Mouse (Mus musculus): Measurements from ENCODE around the gene Slfn1. TPM values are rescaled to one million over a fixed set of nuclear protein-coding genes. Genes with fewer than 3 reads are reported as not detected.
"Not testable (repeated sequence)": the region's sequence is repeated elsewhere in the genome, so short reads cannot be mapped to it uniquely, and the experiment has no call there.

Gene Slfn1
- polyA plus RNA-seq, 1 experiment from 2014 or later: 1.3 TPM

- Histone ChIP-seq H3K9me3 (no peaks in the 10 kb centered on the region), H3K9ac (no peak overlapping the region), H3K4me2 (no peak overlapping the region), H3K36me3 (no peaks in the 10 kb centered on the region), H3K27me3 (no peaks in the 10 kb centered on the region), H3K4me3 (no peak overlapping the region), H3K27ac (no peak overlapping the region), H3K4me1 (no peaks in the 10 kb centered on the region)
- no peak for ATAC-seq (ENCODE audit: borderline replicate concordance, extremely low read depth, low FRiP score, low TSS enrichment)
- WGBS: 54% methylated on average over 3 of the region's 3 CpGs
These were observed 1.4 kb downstream of the Slfn1 start for GRCm38 (mm10) chr11:83118056-83118455.

DNA sequence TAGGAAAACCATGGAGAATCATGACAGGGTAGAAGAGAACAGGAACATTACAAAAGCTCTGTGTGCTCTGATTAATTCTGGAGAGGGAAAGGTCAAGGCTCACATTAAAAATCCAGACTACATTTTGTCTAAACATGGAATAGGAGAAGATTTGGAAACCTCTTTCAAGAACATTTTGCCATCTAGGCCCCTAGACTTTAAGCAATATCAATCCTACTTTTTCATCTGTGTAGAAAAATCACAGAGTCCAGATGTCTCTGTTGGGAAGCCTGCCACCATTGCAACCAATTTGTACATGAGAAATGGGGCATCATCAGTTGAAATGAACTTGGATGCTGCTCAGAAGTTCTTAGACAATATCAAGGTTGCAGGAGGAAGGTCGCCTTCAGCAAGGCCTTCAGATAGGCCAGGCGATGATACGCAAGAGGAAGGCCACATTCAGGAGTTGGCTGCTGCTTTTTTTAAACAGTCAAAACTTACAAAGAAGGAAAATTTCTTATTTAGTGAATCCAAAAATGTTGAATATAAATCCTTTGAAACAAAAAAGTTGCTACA, 4.6 kb downstream of the Slfn1 start:
- no peak for ATAC-seq (ENCODE audit: borderline replicate concordance, extremely low read depth, low FRiP score, low TSS enrichment)
- Histone ChIP-seq H3K36me3 (no peaks in the 10 kb centered on the region), H3K9ac (no peak overlapping the region), H3K27me3 (no peaks in the 10 kb centered on the region), H3K27ac (no peak overlapping the region), H3K9me3 (no peaks in the 10 kb centered on the region), H3K4me2 (no peak overlapping the region), H3K4me3 (no peak overlapping the region), H3K4me1 (no peaks in the 10 kb centered on the region)
- 92% methylated on average over 3 of the region's 3 CpGs for WGBS

- Histone ChIP-seq H3K9me3 (no peaks in the 10 kb centered on the region), H3K27ac (no peak overlapping the region), H3K4me2 (no peak overlapping the region), H3K36me3 (no peaks in the 10 kb centered on the region), H3K4me3 (no peak overlapping the region), H3K4me1 (no peaks in the 10 kb centered on the region), H3K9ac (no peak overlapping the region), H3K27me3 (no peaks in the 10 kb centered on the region)
- WGBS: 61% methylated on average over 4 of the region's 4 CpGs
- no peak for ATAC-seq (ENCODE audit: borderline replicate concordance, extremely low read depth, low FRiP score, low TSS enrichment)
These were observed 6.5 kb downstream of the Slfn1 start for GRCm38 (mm10) chr11:83123198-83123597.

GRCm38 (mm10) chr11:83124906-83125305, 8.3 kb downstream of the Slfn1 start:
- WGBS: 77% methylated on average over 2 of the region's 2 CpGs
- Histone ChIP-seq H3K4me1 (no peaks in the 10 kb centered on the region), H3K4me3 (no peak overlapping the region), H3K4me2 (no peak overlapping the region), H3K27me3 (no peaks in the 10 kb centered on the region), H3K36me3 (no peaks in the 10 kb centered on the region), H3K9ac (no peak overlapping the region), H3K27ac (no peak overlapping the region), H3K9me3 (no peaks in the 10 kb centered on the region)
- ATAC-seq (ENCODE audit: borderline replicate concordance, extremely low read depth, low FRiP score, low TSS enrichment): no peak

DNA sequence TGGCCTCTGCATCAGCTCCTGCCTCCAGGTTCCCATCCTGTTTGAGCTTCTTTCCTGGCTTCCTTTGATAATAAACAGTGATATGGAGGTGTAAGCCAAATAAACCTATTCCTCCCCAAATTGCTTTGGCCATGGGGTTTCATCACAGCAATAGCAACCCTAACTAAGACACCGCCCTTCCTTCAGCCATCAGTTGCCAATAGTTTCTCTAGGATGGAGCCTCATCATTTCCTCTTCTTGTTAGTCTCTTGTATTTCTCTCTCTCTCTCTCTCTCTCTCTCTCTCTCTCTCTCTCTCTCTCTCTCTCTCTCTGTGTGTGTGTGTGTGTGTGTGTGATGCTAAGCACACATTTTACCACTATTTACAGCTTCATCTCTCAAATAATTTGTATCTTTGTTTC, 9.0 kb downstream of the Slfn1 start:
- H3K9ac ChIP-seq; H3K4me1 ChIP-seq; ATAC-seq (ENCODE audit: borderline replicate concordance, extremely low read depth, low FRiP score, low TSS enrichment); H3K4me2 ChIP-seq; H3K27ac ChIP-seq; H3K36me3 ChIP-seq; H3K27me3 ChIP-seq; H3K9me3 ChIP-seq; H3K4me3 ChIP-seq: not testable (repeated sequence)
- WGBS: 83% methylated on average over 1 of the region's 1 CpGs

DNA sequence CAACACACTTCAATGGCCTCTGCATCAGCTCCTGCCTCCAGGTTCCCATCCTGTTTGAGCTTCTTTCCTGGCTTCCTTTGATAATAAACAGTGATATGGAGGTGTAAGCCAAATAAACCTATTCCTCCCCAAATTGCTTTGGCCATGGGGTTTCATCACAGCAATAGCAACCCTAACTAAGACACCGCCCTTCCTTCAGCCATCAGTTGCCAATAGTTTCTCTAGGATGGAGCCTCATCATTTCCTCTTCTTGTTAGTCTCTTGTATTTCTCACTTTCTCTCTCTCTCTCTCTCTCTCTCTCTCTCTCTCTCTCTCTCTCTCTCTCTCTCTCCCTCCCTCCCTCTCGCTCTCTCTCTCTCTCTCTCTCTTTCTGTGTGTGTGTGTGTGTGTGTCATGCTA, 20.6 kb downstream of the Slfn1 start:
- not testable (repeated sequence) for H3K27ac ChIP-seq; H3K36me3 ChIP-seq; H3K4me3 ChIP-seq; H3K9ac ChIP-seq; ATAC-seq (ENCODE audit: borderline replicate concordance, extremely low read depth, low FRiP score, low TSS enrichment); H3K4me1 ChIP-seq; H3K27me3 ChIP-seq; H3K9me3 ChIP-seq; H3K4me2 ChIP-seq
- WGBS: 100% methylated on average over 1 of the region's 2 CpGs

GRCm38 (mm10) chr11:83148939-83149338, 32.3 kb downstream of the Slfn1 start:
- H3K27me3 ChIP-seq; ATAC-seq (ENCODE audit: borderline replicate concordance, extremely low read depth, low FRiP score, low TSS enrichment); H3K9ac ChIP-seq; H3K27ac ChIP-seq; H3K4me2 ChIP-seq; H3K9me3 ChIP-seq; H3K4me3 ChIP-seq; H3K36me3 ChIP-seq; H3K4me1 ChIP-seq: not testable (repeated sequence)
- WGBS: no CpG with 5 or more reads among the region's 1 CpGs

Other genes with a start within 250 kb of the Slfn1 start
- 11.5 and 12.0 TPM in 2 replicates for gene Rffl, start 245.6 kb upstream of the Slfn1 start, polyA plus RNA-seq (2015; fragmentation: Nextera tagmentation; extraction: Ambion mirVana)
- 12.2 and 13.2 TPM in 2 replicates for gene Rad51d, start 226.2 kb upstream of the Slfn1 start, polyA plus RNA-seq (2015; fragmentation: Nextera tagmentation; extraction: Ambion mirVana)
- gene Fndc8, start 224.7 kb upstream of the Slfn1 start, polyA plus RNA-seq (2015; fragmentation: Nextera tagmentation; extraction: Ambion mirVana): 0.11 and 0.12 TPM in 2 replicates
- gene Nle1, start 208.4 kb upstream of the Slfn1 start, polyA plus RNA-seq (2015; fragmentation: Nextera tagmentation; extraction: Ambion mirVana): 29.4 and 34.1 TPM in 2 replicates
- gene Unc45b, start 206.3 kb upstream of the Slfn1 start, polyA plus RNA-seq (2015; fragmentation: Nextera tagmentation; extraction: Ambion mirVana): 10.7 and 11.2 TPM in 2 replicates
- gene Slfn5, start 165.5 kb upstream of the Slfn1 start, polyA plus RNA-seq (2015; fragmentation: Nextera tagmentation; extraction: Ambion mirVana): 2.6 and 4.2 TPM in 2 replicates
- gene Slfn9, start 125.0 kb upstream of the Slfn1 start, polyA plus RNA-seq (2015; fragmentation: Nextera tagmentation; extraction: Ambion mirVana): 35.5 and 37.9 TPM in 2 replicates
- gene Slfn8, start 96.0 kb upstream of the Slfn1 start, polyA plus RNA-seq (2015; fragmentation: Nextera tagmentation; extraction: Ambion mirVana): 0.29 and 0.74 TPM in 2 replicates
- 5.8 and 7.6 TPM in 2 replicates for gene Slfn2, start 51.7 kb upstream of the Slfn1 start, polyA plus RNA-seq (2015; fragmentation: Nextera tagmentation; extraction: Ambion mirVana)
- gene Slfn4, start 58.3 kb downstream of the Slfn1 start, polyA plus RNA-seq (2015; fragmentation: Nextera tagmentation; extraction: Ambion mirVana): 0.06 and 0.07 TPM in 2 replicates
- gene Slfn3, start 74.5 kb downstream of the Slfn1 start, polyA plus RNA-seq (2015; fragmentation: Nextera tagmentation; extraction: Ambion mirVana): 0.94 and 1.4 TPM in 2 replicates
- gene Slfn14, start 169.9 kb downstream of the Slfn1 start, polyA plus RNA-seq (2015; fragmentation: Nextera tagmentation; extraction: Ambion mirVana): 0.27 and 0.53 TPM in 2 replicates
- 53.1 and 55.7 TPM in 2 replicates for gene Ap2b1, start 182.2 kb downstream of the Slfn1 start, polyA plus RNA-seq (2015; fragmentation: Nextera tagmentation; extraction: Ambion mirVana)
- 12.1 and 12.3 TPM in 2 replicates for gene Pex12, start 185.7 kb downstream of the Slfn1 start, polyA plus RNA-seq (2015; fragmentation: Nextera tagmentation; extraction: Ambion mirVana)

Measured in lung, embryonic 15.5 days (tissue).